Mouse (Mus musculus): Measurements from ENCODE around the gene Rnf44.

Rnf44 gene

GRCm38 (mm10) chr13:54693558-54694347 lies at the start of gene Rnf44:
TSS of gene Rnf44 (minus strand) at chr13:54693907.
- DNase-seq (ENCODE audit: low spot score): peak; percentile 99

DNA sequence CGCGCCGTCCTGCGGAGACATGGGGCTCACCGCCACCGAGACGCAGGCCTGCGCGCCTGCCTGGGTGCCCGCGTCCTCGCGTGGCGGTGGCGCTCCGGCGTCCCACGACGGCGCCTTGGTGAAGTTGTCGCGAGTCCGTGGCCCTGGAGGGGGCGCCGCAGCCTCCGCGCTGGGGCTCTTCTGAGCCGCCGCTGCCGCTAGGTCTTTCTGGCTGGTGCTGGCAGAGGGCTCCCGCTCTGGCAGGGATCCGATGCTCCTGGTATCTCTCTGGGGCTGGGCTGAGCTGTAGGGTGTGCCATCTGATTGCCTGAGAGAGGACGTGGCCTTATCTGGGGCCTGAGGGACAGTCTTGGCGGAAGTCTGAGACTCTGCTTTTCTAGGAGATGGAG lies 44.5 kb upstream of the Rnf44 start:
- no peak for DNase-seq (ENCODE audit: low spot score)

DNA sequence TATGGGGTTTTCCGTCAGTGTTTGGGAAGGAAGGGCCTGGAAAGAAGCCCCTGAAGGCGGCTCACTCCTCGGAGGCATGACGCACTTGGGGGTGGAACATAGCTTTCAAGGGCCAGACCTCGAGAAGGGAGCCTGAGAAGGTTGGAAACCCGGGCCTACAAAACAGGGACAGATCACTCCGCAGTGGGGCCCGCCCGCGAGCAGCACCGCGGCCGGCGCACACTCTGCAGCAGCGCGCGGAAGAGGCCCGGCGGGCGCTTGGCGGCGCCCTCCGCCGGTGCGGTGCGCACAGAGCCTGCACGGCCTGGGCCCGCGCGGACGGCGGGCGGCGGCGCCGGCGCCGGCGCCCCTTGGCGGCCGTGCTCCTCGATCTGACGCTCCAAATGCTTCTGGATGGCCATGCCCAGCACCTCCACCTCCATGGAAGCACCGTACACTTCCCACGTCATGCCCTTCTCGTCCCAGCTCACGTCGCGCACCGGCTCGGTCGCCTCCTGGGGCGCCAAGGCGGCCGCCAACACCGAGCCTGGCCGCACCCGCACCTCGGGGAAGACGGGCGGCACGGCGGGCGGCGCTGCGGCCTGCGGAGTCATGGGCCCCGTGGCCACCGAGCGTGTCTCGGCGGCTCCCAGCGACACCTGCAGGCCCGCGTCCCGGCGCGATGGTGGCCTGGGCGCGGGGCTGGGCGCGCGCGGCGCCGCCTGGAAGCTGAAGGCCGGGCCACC lies 43.9 kb upstream of the Rnf44 start:
- DNase-seq (ENCODE audit: low spot score): peak; percentile 26

- no peak for DNase-seq (ENCODE audit: low spot score)
Measured at GRCm38 (mm10) chr13:54736931-54737330, 43.2 kb upstream of the Rnf44 start.

DNA sequence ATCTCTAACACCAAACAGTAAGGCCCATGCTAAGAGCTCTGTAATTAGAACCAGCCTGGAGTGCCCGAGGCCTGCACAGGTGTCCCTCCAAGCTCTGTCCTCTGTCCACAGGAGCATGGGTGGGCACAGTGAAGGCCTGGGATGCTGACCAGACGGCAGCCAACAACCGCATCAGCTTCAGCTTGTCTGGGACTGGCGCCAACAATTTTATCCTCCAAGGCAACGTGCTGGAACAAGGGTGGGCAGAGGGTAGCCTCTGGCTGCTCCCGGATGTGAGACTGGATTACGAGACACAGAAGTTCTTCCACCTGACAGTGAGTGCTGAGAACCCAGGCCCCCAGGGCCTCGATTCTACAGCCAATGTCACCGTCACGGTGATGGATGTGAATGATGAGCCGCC lies 32.4 kb upstream of the Rnf44 start:
- DNase-seq (ENCODE audit: low spot score): no peak

GRCm38 (mm10) chr13:54723143-54723542 lies 29.4 kb upstream of the Rnf44 start:
- DNase-seq (ENCODE audit: low spot score): no peak

DNA sequence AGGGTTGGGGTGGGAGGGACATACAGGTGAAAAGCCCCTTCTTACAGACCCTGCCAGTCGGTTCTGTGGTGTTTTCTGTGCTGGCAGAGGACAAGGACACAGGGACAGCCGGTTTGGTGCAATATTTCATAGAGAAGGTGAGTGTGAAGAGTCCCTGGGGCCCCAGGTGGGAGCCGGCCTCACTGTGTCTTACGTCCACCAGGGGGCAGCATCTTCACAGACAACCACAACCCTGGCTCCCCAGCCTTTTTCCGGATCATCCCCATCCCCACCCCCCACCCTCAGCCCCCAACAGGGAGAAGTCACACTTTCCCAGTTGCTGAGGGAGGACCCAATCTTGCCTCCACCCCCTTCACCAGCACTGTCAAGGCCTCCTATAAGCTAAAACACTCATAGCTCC lies 23.2 kb upstream of the Rnf44 start:
- DNase-seq (ENCODE audit: low spot score): peak; percentile 22

DNA sequence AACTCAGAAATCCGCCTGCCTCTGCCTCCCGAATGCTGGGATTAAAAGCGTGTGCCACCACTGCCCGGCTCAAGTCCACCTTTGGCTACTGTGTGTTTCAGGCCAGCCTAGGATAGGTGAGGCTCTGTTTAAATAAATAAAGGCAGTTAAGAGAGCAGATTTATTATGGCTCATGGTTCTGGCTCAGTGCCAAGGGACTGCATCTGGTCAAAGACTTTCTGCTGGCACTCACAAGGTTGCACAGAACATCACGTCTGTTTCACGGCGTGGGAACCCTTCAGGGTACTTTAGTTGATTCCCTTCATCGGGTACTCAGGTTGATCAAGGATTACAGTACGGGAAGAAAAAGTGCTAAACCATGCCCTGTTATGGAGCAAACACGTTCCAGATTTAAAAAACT lies 21.3 kb upstream of the Rnf44 start:
- no peak for DNase-seq (ENCODE audit: low spot score)

DNA sequence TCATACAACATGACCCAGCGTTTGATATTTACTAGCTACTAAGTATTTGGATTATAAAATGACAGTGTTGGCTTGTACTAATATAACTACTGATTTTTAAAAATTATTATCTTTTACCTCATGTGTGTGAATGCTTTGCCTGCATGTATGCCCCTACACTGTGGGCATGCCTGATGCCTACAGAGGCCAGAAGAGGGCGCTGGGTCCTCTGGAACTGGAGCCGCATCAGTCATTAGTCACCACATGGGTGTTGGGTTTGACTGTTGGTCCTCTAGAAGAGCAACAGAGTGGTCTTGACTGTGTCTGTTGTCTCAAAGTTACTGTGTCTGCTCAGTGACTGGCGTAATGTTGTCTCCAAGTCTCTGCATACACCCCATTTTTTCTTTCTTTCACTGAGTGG lies 20.7 kb upstream of the Rnf44 start:
- DNase-seq (ENCODE audit: low spot score): no peak

DNA sequence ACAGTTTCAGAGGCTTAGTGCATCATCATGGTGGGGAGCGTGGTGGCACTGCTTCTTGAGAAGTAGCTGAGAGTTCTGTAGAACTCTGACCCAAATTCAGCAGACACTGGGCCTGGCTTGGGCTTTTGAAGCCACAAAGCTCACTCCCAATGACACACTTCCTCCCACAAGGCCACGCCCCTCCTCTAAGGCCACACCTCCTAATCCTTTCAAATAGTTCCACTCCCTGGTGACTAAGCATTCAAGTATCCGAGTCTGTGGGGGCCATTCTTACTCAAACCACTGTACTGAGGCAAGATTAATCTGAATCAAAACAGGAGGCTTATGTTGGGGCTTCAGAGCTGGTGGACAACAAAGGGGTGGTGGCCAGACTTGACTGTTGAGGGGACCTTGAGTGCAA lies 17.2 kb upstream of the Rnf44 start:
- DNase-seq (ENCODE audit: low spot score): no peak

GRCm38 (mm10) chr13:54704890-54705289 lies 11.2 kb upstream of the Rnf44 start:
- no peak for DNase-seq (ENCODE audit: low spot score)

- no peak for DNase-seq (ENCODE audit: low spot score)
Measured at GRCm38 (mm10) chr13:54702507-54702906, 8.8 kb upstream of the Rnf44 start.

- no peak for DNase-seq (ENCODE audit: low spot score)
Measured at GRCm38 (mm10) chr13:54701243-54701642, 7.5 kb upstream of the Rnf44 start, which contains the start of gene Cdhr2. TSS of gene Cdhr2 (plus strand) at chr13:54701461.

DNA sequence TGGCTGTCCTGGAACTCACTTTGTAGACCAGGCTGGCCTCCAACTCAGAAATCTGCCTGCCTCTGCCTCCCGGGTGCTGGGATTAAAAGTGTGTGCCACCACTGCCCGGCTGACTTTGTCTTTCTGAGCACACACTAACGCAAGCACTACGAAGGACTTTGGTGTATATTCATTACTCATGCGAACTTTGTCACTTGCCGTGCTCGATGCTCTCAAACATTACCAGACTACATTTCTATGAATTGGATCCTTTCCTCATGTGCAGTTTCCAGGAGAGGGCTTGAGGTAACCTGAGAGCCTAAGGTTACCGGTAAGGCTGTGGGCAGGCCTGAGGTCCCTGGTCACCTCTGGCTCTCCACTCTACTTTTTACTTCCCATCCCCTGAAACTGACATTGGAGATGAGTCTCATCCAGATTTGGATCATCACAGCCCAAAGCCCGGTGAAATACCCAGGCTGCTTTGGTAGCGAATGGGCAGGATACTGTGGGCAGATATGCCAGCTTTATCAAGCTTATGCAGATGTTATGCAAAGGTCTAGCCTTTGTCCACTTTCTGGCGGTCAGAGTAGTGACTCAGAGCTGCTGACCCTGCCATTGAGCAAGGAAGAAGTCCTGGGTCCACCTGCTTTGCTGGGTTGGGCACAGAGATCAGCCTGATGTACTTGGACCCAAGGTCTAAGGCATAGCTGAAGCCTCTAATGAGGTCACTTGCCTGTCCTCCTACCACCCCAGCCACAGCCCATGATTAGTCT lies 1.9 kb upstream of the Rnf44 start:
- no peak for DNase-seq (ENCODE audit: low spot score)

DNA sequence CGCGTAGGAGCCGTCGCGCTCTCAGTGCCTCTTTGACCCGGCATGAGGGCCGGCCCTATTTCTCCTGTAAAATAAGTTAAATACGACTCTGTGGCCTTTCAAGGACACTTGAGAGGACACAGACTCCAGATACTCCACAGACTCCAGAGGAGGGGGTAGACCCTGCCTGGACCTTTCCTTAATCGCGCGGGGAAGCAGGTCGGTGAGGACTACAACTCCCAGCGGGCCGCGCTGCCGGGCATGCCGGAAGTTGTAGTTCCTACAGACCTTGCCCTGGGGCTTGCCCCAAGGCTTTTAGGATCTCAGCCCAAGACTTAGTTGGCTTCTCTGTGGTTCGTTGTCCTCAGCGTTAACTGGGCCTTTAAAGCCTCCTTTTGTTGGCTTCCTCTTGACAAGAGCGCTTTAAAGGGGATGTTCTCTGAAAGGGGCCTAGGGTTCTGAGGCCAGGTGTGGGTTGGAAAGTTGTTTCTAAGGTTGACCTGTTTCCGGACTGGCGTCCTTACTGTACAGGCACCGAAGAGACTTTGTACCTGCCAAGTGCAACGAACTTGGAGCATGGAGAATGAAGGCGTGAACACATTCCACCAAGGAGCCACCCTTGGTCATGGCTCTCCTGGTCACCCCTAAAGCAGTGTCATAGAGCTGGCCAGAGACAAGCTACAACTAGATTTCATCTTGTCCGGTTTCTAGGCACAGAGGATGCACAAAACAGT lies 797 bp upstream of the Rnf44 start:
- DNase-seq (ENCODE audit: low spot score): peak; percentile 88

DNA sequence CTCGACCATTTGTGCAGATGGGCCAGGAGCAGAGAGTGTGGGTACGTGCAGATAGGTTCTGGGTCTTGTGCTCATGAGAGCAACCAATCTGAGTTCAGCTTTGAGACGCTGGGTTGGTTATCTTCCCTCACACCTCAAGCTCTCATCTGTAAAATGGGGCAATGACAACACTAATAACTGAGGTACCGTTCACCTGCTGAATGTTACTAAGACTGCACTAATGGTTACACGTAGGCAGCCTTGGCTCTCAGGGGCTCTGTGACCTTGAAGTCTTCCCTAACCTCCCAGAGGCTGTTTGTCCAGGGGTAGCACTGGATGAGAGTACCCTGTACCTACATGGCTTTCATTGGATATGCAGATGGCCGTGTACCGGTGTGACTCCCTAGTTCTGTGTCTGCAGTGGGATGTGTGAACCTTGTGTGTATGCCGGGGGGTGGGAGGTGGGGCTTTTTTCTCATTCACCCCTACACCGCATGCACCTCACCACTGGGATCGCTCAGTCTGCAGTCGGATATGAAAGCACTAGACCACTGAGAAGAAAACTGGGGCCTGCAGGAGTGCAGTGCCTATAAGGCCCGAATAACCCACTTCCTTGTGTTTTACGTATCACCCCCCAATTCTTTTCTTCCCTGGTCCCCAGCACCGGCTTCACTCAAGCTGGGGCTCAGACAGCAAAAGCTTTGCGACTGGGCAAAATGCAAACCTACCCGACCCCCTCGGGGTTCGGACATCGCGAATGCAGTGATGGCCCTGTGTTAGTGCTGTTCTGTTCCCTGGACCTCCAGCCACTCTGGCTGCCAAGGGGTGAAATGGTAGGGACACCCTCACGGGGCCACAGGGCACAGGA lies 773 bp downstream of the Rnf44 start:
- no peak for DNase-seq (ENCODE audit: low spot score)

GRCm38 (mm10) chr13:54691737-54692136 lies 2.0 kb downstream of the Rnf44 start:
- peak; percentile 31 for DNase-seq (ENCODE audit: low spot score)

- DNase-seq (ENCODE audit: low spot score): no peak
Measured at GRCm38 (mm10) chr13:54690151-54690740, 3.5 kb downstream of the Rnf44 start.

- DNase-seq (ENCODE audit: low spot score): peak; percentile 97
Measured at GRCm38 (mm10) chr13:54687575-54688424, 5.9 kb downstream of the Rnf44 start.

DNA sequence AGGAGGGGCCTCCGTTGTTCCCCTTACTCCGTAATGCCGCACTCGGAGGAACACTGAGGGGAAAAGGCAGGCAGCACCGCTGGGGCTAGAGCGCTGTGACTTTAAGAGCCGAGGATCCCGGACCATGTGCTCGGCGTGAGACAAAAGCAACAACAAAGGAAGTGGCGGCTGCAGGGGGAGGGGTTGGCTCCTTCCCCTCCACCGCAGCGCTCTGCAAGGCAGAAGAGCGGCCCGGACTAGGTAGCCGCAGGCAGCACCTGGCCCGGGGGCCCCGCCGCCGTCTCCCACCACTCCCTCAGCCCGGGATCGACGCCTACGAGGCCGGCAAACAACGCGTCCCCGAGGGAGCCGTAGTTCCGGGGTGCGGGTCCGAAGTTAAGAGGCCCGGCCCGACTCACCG lies 6.6 kb downstream of the Rnf44 start:
- DNase-seq (ENCODE audit: low spot score): peak; percentile 80

All from urinary bladder, postnatal 14 days (tissue).